11 mouse cellular contexts compared by ENCODE assay signal in the genomic region with DNA sequence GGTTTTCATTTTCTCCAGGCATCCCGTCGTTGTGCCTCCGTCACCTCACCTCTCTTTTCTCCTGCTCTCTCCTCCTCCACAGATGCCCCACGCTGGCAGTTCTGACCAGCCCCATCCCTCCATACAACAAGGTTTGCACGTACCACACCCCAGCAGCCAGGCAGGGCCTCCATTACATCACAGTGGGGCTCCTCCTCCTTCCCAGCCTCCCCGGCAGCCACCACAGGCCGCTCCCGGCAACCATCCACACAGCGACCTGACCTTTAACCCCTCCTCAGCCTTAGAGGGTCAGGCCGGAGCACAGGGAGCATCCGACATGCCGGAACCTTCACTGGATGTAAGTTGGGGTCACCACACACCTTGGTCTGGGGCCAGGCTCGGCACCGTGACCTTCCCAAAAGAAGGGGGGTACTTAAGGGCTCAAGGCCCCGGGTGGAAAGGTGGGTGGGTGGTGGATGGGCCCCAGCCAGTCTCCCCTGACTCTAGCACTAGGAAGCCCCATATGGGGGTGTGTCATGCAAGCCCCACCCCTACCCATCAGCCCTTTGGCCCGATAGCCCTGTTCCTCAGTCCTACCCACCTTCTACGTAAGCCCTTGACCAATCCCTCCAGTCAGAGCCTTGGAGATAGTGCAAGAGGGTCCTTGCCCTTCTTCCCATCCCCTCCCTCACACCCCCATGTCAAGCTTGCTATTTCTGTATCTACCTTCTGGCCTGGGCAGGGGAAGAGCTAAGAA. TPM values are rescaled to one million over a fixed set of nuclear protein-coding genes. Genes with fewer than 3 reads are reported as not detected.
DNase-seq lines count a peak whose midpoint lies in the region; ATAC-seq and TF ChIP-seq lines count a peak whose summit lies in the region.
"Had no signal": no experiment of that assay in that cellular context is flagged by ENCODE, and none has a peak within 500 bp of the region (broad histone marks: within the 10 kb centered on the region; RNA-seq: fewer than 3 reads in every experiment).

No protein-coding gene starts in this region.

- TF ChIP-seq EP300 in lung, postnatal 0 days (IDR thresholded peaks at IDR 0.05): no peak

- WGBS in lung, postnatal 0 days: 70% methylated on average over 16 of the region's 17 CpGs
- 71% methylated on average over 17 of the region's 17 CpGs for WGBS in intestine, embryonic 15.5 days

- H3K4me2 ChIP-seq in lung, postnatal 0 days (replicated peaks; ENCODE audit: low read depth, low read length): no peak overlapping the region
- no peak overlapping the region for H3K4me2 ChIP-seq in intestine, embryonic 15.5 days (replicated peaks)
- no peak overlapping the region for H3K4me2 ChIP-seq in myocyte (ENCODE audit: low read depth)

- no peaks in the 10 kb centered on the region for H3K27me3 ChIP-seq in lung, postnatal 0 days (replicated peaks; ENCODE audit: insufficient read depth, low read length)
- H3K27me3 ChIP-seq in intestine, embryonic 15.5 days (replicated peaks): no peaks in the 10 kb centered on the region
- H3K27me3 ChIP-seq in myocyte (ENCODE audit: control insufficient read depth, insufficient read depth, insufficient read length): no peaks in the 10 kb centered on the region

- no peaks in the 10 kb centered on the region for H3K79me2 ChIP-seq in myocyte (ENCODE audit: control insufficient read depth, insufficient read depth)

- peaks cover 42% of the 10 kb centered on the region for H3K36me3 ChIP-seq in lung, postnatal 0 days (ENCODE audit: insufficient read depth, low read length)
- peaks cover 70% of the 10 kb centered on the region for H3K36me3 ChIP-seq in intestine, embryonic 15.5 days
- peaks cover 45% of the 10 kb centered on the region for H3K36me3 ChIP-seq in myocyte (ENCODE audit: control insufficient read depth, insufficient read depth)

- no peak overlapping the region for H3K27ac ChIP-seq in lung, postnatal 0 days (ENCODE audit: low read length)
- no peak overlapping the region for H3K27ac ChIP-seq in intestine, embryonic 15.5 days

- no peak for TF ChIP-seq POLR2A in myocyte (IDR thresholded peaks at IDR 0.05; ENCODE audit: insufficient read length, low read depth)

- H3K9ac ChIP-seq in lung, postnatal 0 days (replicated peaks; ENCODE audit: low read depth): no peak overlapping the region
- no peak overlapping the region for H3K9ac ChIP-seq in intestine, embryonic 15.5 days

- no peaks in the 10 kb centered on the region for H3K4me1 ChIP-seq in lung, postnatal 0 days (ENCODE audit: insufficient read depth, low read depth, low read length)
- H3K4me1 ChIP-seq in intestine, embryonic 15.5 days (replicated peaks): no peaks in the 10 kb centered on the region

- no peak overlapping the region for H3K4me3 ChIP-seq in lung, postnatal 0 days (ENCODE audit: low read depth, low read length)
- no peak overlapping the region for H3K4me3 ChIP-seq in intestine, embryonic 15.5 days (replicated peaks)
- H3K4me3 ChIP-seq in myocyte: no peak overlapping the region

- TF ChIP-seq CTCF in lung, postnatal 0 days (IDR thresholded peaks at IDR 0.05): no peak

- no peak overlapping the region for H3ac ChIP-seq in myocyte (ENCODE audit: control insufficient read depth, insufficient read length)

- no peaks in the 10 kb centered on the region for H3K9me3 ChIP-seq in lung, postnatal 0 days (ENCODE audit: low read length)
- no peaks in the 10 kb centered on the region for H3K9me3 ChIP-seq in intestine, embryonic 15.5 days

- ATAC-seq in lung, postnatal 0 days: peak; percentile 13
- peak; percentile 36; the same call in 1 of the 2 replicates for ATAC-seq in intestine, embryonic 15.5 days

- DNase-seq in embryo, embryonic 10 days (ENCODE audit: low spot score): peak; percentile 19
- no peak for DNase-seq in embryo, embryonic 11 days
- DNase-seq in lung, postnatal 0 days (ENCODE audit: low spot score): no peak
- no peak for DNase-seq in lung, adult 18-20 months
- DNase-seq in spleen, adult 18-20 months: no peak
- DNase-seq in adrenal gland, adult 8-10 months: no peak
- DNase-seq: kidney, adult 9 months; layer of hippocampus, postnatal 36 days; thymus, adult 18-20 months had no signal

TF ChIP-seq in myocyte, 11 proteins besides CTCF, POLR2A, EP300 and RAD21:
- peak; percentile 14 for TF ChIP-seq POLR2AphosphoS2 (IDR thresholded peaks at IDR 0.05; ENCODE audit: insufficient read length, low read depth)
- no peak for TF ChIP-seq REST (IDR thresholded peaks at IDR 0.05; ENCODE audit: insufficient read depth, insufficient read length)

RNA-seq across cellular contexts. Expression of a gene that starts 32.6 kb away (rescaled TPM):
- polyA plus RNA-seq in lung, postnatal 0 days (2015; fragmentation: Nextera tagmentation; extraction: Ambion mirVana): 11.2 and 13.8 TPM in 2 replicates
- polyA plus RNA-seq in intestine, embryonic 15.5 days (2015; fragmentation: Nextera tagmentation; extraction: Ambion mirVana): 89.9 and 90.5 TPM in 2 replicates
- polyA plus RNA-seq in myocyte (2012; fragmentation: generic; extraction: Trizol): 14.1 TPM
- total RNA-seq in adrenal gland, adult 8-10 months (2022): 10 to 100 TPM; 17.3 to 23.5 (median 19.4) TPM
